Mouse (Mus musculus): Measurements from ENCODE around the gene Pde10a.

Gene Pde10a

GRCm38 (mm10) chr17:8781576-8781975 lies 256.4 kb downstream of the Pde10a start:
- Histone ChIP-seq H3K36me3 (ENCODE audit: insufficient read depth, low read length) (no peaks in the 10 kb centered on the region), H3K9me3 (ENCODE audit: low read length) (no peaks in the 10 kb centered on the region), H3K4me1 (replicated peaks; ENCODE audit: low read depth, low read length) (no peaks in the 10 kb centered on the region), H3K27me3 (ENCODE audit: insufficient read depth, low read length) (no peaks in the 10 kb centered on the region), H3K4me3 (replicated peaks; ENCODE audit: low read length) (no peak overlapping the region)
- no peak for TF ChIP-seq POU5F1 (IDR thresholded peaks at IDR 0.05; ENCODE audit: borderline replicate concordance, low read length)
- no peak for TF ChIP-seq NANOG (IDR thresholded peaks at IDR 0.05; ENCODE audit: borderline replicate concordance, low read length)
- TF ChIP-seq CTCF (conservative IDR thresholded peaks at IDR 0.05; ENCODE audit: low read length) = no peak

GRCm38 (mm10) chr17:8785908-8786307 lies 260.7 kb downstream of the Pde10a start:
- Histone ChIP-seq H3K27me3 (ENCODE audit: insufficient read depth, low read length) (no peaks in the 10 kb centered on the region), H3K36me3 (ENCODE audit: insufficient read depth, low read length) (no peaks in the 10 kb centered on the region), H3K4me3 (replicated peaks; ENCODE audit: low read length) (no peak overlapping the region), H3K4me1 (replicated peaks; ENCODE audit: low read depth, low read length) (no peaks in the 10 kb centered on the region), H3K9me3 (ENCODE audit: low read length) (no peaks in the 10 kb centered on the region)
- TF ChIP-seq NANOG (IDR thresholded peaks at IDR 0.05; ENCODE audit: borderline replicate concordance, low read length) (no peak), CTCF (conservative IDR thresholded peaks at IDR 0.05; ENCODE audit: low read length) (no peak), POU5F1 (IDR thresholded peaks at IDR 0.05; ENCODE audit: borderline replicate concordance, low read length) (no peak)

DNA sequence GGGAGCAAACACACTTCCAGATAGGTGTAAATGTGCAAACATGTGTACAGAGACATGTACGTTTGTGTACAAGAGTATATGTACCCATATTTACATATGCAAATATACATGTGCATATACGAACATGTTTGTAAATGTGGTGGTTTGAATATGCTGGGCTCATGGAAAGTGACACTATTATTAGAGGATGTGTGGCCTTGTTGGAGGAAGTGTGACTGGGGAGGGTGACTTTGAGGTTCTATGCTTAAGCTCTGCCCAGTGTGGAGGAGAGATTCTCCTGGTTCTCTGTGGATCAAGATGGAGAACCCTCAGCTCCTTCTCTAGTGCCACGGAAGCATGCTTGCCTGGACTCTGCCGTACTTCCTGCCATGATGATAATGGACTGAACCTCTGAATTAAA lies 261.3 kb downstream of the Pde10a start:
- Histone ChIP-seq H3K4me3 (replicated peaks; ENCODE audit: low read length) (no peak overlapping the region), H3K36me3 (ENCODE audit: insufficient read depth, low read length) (no peaks in the 10 kb centered on the region), H3K4me1 (replicated peaks; ENCODE audit: low read depth, low read length) (no peaks in the 10 kb centered on the region), H3K9me3 (ENCODE audit: low read length) (no peaks in the 10 kb centered on the region), H3K27me3 (ENCODE audit: insufficient read depth, low read length) (no peaks in the 10 kb centered on the region)
- no peak for TF ChIP-seq CTCF (conservative IDR thresholded peaks at IDR 0.05; ENCODE audit: low read length)
- no peak for TF ChIP-seq NANOG (IDR thresholded peaks at IDR 0.05; ENCODE audit: borderline replicate concordance, low read length)
- TF ChIP-seq POU5F1 (IDR thresholded peaks at IDR 0.05; ENCODE audit: borderline replicate concordance, low read length) = no peak

- Histone ChIP-seq H3K36me3 (ENCODE audit: insufficient read depth, low read length) (no peaks in the 10 kb centered on the region), H3K9me3 (ENCODE audit: low read length) (no peaks in the 10 kb centered on the region), H3K4me3 (replicated peaks; ENCODE audit: low read length) (no peak overlapping the region), H3K27me3 (ENCODE audit: insufficient read depth, low read length) (0 out of 2 replicates have a peak, but pooled peaks cover 2% of the 10 kb centered on the region), H3K4me1 (replicated peaks; ENCODE audit: low read depth, low read length) (no peaks in the 10 kb centered on the region)
- no peak for TF ChIP-seq POU5F1 (IDR thresholded peaks at IDR 0.05; ENCODE audit: borderline replicate concordance, low read length)
- TF ChIP-seq NANOG (IDR thresholded peaks at IDR 0.05; ENCODE audit: borderline replicate concordance, low read length) = no peak
- TF ChIP-seq CTCF (conservative IDR thresholded peaks at IDR 0.05; ENCODE audit: low read length) = no peak
Observed at GRCm38 (mm10) chr17:8787762-8788161, 262.6 kb downstream of the Pde10a start.

- peaks cover 15% of the 10 kb centered on the region for H3K27me3 ChIP-seq (ENCODE audit: insufficient read depth, low read length)
- H3K4me1 ChIP-seq (replicated peaks; ENCODE audit: low read depth, low read length) = no peaks in the 10 kb centered on the region
- H3K9me3 ChIP-seq (ENCODE audit: low read length) = no peaks in the 10 kb centered on the region
- no peak for TF ChIP-seq NANOG (IDR thresholded peaks at IDR 0.05; ENCODE audit: borderline replicate concordance, low read length)
- TF ChIP-seq CTCF (conservative IDR thresholded peaks at IDR 0.05; ENCODE audit: low read length) = no peak
- no peak for TF ChIP-seq POU5F1 (IDR thresholded peaks at IDR 0.05; ENCODE audit: borderline replicate concordance, low read length)
- H3K36me3 ChIP-seq (ENCODE audit: insufficient read depth, low read length) = no peaks in the 10 kb centered on the region
- H3K4me3 ChIP-seq (replicated peaks; ENCODE audit: low read length) = no peak overlapping the region
Observed at GRCm38 (mm10) chr17:8791561-8791960, 266.4 kb downstream of the Pde10a start.

GRCm38 (mm10) chr17:8792611-8793010 lies 267.4 kb downstream of the Pde10a start:
- H3K4me1 ChIP-seq (replicated peaks; ENCODE audit: low read depth, low read length) = no peaks in the 10 kb centered on the region
- peaks cover 17% of the 10 kb centered on the region for H3K27me3 ChIP-seq (ENCODE audit: insufficient read depth, low read length)
- no peak for TF ChIP-seq CTCF (conservative IDR thresholded peaks at IDR 0.05; ENCODE audit: low read length)
- H3K4me3 ChIP-seq (replicated peaks; ENCODE audit: low read length) = no peak overlapping the region
- no peaks in the 10 kb centered on the region for H3K36me3 ChIP-seq (ENCODE audit: insufficient read depth, low read length)
- no peaks in the 10 kb centered on the region for H3K9me3 ChIP-seq (ENCODE audit: low read length)

GRCm38 (mm10) chr17:8797624-8798023 lies 272.5 kb downstream of the Pde10a start:
- TF ChIP-seq POU5F1 (IDR thresholded peaks at IDR 0.05; ENCODE audit: borderline replicate concordance, low read length) (no peak), CTCF (conservative IDR thresholded peaks at IDR 0.05; ENCODE audit: low read length) (no peak), NANOG (IDR thresholded peaks at IDR 0.05; ENCODE audit: borderline replicate concordance, low read length) (no peak)

DNA sequence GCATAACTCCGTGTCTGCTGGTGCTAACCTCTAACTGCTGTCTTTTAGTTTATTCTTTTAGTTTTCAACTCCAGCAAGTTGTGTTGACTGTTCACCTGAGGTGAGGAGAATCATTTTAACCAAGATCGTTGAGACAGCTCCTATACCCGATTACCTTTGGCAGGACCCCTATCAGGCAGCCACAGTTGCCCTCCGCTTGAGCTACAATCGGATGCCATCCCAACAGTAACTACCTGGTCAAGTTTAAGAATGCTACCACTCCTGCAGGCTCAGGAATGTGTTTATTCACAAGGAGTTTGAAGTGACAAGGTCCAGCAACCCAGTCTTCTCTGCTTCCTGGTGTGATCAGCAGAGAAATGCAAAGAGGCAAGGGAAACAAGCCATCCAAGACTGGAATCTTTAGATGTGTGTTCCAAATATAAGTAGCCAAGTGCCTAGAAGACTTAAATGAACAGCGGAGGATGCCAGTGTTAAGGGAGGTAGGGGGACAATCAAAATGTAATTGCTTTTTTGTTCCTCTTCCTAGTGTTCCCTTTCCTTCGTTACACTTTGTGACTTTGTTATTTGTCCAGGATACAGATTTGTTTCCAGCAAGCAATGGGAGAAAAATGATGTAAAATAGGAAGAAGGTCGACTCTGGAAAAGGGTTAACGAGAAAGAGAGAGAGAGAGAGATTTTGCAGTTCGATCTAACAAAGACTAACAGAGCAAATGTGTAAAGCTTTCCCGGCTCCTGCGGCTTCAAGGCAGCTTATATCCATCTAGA lies 273.5 kb downstream of the Pde10a start:
- H3K27me3 ChIP-seq (ENCODE audit: insufficient read depth, low read length) = peaks cover 68% of the 10 kb centered on the region
- no peak overlapping the region for H3K4me3 ChIP-seq (replicated peaks; ENCODE audit: low read length)
- no peaks in the 10 kb centered on the region for H3K9me3 ChIP-seq (ENCODE audit: low read length)
- H3K36me3 ChIP-seq (ENCODE audit: insufficient read depth, low read length) = no peaks in the 10 kb centered on the region
- TF ChIP-seq CTCF (conservative IDR thresholded peaks at IDR 0.05; ENCODE audit: low read length) = no peak
- TF ChIP-seq NANOG (IDR thresholded peaks at IDR 0.05; ENCODE audit: borderline replicate concordance, low read length) = no peak
- no peak for TF ChIP-seq POU5F1 (IDR thresholded peaks at IDR 0.05; ENCODE audit: borderline replicate concordance, low read length)
- H3K4me1 ChIP-seq (replicated peaks; ENCODE audit: low read depth, low read length) = peaks cover 30% of the 10 kb centered on the region

More at GRCm38 (mm10) chr17:8797624-8798023, 272.5 kb downstream of the Pde10a start:
- Histone ChIP-seq H3K4me1 (replicated peaks; ENCODE audit: low read depth, low read length) (peaks cover 21% of the 10 kb centered on the region), H3K4me3 (replicated peaks; ENCODE audit: low read length) (no peak overlapping the region), H3K27me3 (ENCODE audit: insufficient read depth, low read length) (peaks cover 61% of the 10 kb centered on the region), H3K9me3 (ENCODE audit: low read length) (no peaks in the 10 kb centered on the region), H3K36me3 (ENCODE audit: insufficient read depth, low read length) (no peaks in the 10 kb centered on the region)

- no peaks in the 10 kb centered on the region for H3K9me3 ChIP-seq (ENCODE audit: low read length)
- peaks cover 30% of the 10 kb centered on the region for H3K4me1 ChIP-seq (replicated peaks; ENCODE audit: low read depth, low read length)
- peaks cover 74% of the 10 kb centered on the region for H3K27me3 ChIP-seq (ENCODE audit: insufficient read depth, low read length)
- TF ChIP-seq NANOG (IDR thresholded peaks at IDR 0.05; ENCODE audit: borderline replicate concordance, low read length) (no peak), POU5F1 (IDR thresholded peaks at IDR 0.05; ENCODE audit: borderline replicate concordance, low read length) (no peak), CTCF (conservative IDR thresholded peaks at IDR 0.05; ENCODE audit: low read length) (no peak)
- no peak overlapping the region for H3K4me3 ChIP-seq (replicated peaks; ENCODE audit: low read length)
- no peaks in the 10 kb centered on the region for H3K36me3 ChIP-seq (ENCODE audit: insufficient read depth, low read length)
Observed at GRCm38 (mm10) chr17:8799296-8799731, 274.1 kb downstream of the Pde10a start.
